Mouse (Mus musculus) olfactory bulb, adult 2 months (tissue): ENCODE data around the gene Nf1.

ENCODE experiments used
- CTCF ChIP-seq: fragments of 200-500 bp; IDR thresholded peaks from 2 replicates; pipeline ENCODE4 v1.5.1; 2012; ENCODE audit warnings: low read depth, mild to moderate bottlenecking, low read length, moderate library complexity; ENCODE audit not compliant: insufficient read depth
- POLR2A ChIP-seq: fragments of 200-500 bp; IDR thresholded peaks from 2 replicates; pipeline ENCODE4 v1.6.1; 2012; ENCODE audit warnings: mild to moderate bottlenecking, low read depth, low read length, moderate library complexity; ENCODE audit not compliant: insufficient read depth

DNA sequence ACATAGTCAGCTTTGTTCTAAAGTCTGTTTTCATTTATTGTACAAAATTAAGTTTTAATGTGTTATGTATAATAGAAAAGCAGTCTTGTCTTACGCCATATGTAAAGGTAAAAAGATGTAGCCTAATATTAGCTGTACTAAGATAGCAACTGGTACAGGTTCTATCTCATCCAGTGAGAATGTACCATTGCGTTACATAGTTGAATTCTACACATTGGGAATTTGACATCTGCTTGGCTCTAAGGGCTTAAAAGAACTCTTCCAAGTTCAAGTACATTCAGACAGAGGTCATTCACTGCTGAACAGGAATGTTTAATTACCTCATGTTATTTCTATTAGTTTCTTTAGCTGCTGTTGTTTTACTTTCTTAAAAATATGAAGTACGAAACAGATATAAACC is 187.1 kb downstream of the Nf1 start:
- TF ChIP-seq CTCF: no peak
- TF ChIP-seq POLR2A: no peak
